Mouse (Mus musculus) thymus, postnatal 0 days (tissue): ENCODE results near the gene Rufy2. TPM values are rescaled to one million over a fixed set of nuclear protein-coding genes. Genes with fewer than 3 reads are reported as not detected.

Experiments
- DNase-seq: peaks from one replicate; pipeline ENCODE4 v3.0.0-alpha.2; 2015; ENCODE audit warnings: low spot score
- polyA plus RNA-seq: library from polyadenylated mRNA; unstranded; fragments of >200 nt; fragmentation: Nextera tagmentation; extraction: Ambion mirVana; gene quantifications from 2 replicates; pipeline ENCODE4 v1.2.1, GENCODE M21; 2015

The Rufy2 gene
- 17.4 and 23.1 TPM in 2 replicates for polyA plus RNA-seq

DNA sequence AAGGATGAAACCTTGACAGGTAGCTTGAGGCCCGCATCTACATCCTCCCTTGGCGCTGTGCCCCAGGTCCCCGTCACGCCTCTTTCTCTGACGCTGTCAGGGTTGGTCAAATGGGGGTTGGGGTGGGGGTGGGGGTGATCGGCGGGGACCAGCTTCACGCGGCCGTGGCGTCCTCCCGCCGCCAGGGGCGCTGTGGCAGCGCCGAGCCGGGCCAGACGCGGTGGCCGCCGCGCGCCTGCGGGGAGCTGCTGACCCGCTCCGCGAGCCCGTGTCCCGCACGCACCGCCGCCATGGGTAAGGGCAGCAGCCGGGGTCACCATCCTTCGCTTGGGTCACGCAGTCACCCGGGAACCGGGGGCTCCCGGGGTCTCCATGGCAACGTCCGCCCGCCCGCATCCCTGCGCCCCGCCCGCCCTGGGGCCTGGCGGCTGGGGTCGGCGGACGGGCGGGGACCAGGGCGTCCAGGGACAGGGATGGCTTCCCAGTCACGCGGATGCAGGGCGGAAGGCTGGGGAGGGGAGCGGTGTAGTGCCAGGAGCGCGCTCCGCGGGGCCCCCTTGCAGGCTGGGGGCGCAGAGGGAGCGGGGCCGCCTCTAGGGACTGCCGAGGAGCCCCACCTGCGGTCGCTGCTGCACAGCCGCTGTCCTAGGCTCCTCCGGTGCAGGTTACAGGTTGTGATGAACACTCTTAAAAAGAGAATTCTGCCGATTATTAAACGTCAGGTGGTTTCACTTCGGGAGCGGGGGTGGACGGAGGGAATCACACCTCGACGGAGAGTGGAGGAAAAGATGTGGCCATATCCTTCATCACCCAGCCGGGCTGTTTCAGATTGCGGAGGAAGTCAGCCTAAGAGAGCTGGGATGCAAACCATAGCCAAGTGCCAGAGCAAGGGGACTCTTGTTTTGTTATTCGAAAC, at the start of gene Rufy2:
Gene Rufy2 (plus strand): TSS at position 185 of the 916 bp plus-strand sequence.
- DNase-seq = peak; percentile 89

DNA sequence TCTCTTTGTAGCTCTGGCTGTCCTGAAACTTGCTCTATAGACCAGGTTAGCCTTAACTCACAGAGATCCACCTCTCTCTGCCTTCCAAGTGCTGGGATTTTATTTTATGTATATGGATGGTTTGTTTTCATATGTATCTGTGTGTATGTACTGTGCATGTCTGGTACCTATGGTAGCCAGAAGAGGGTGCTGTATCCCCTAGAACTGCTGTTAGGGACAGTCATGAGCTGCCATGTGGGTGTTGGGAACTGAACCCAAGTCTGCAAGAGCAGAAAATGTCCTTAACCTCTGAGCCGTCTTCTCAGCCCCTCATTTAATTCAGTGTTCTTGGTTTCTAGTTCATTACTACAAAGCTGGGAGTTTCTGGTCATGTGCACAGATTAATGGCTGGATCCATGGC, 47.6 kb upstream of the Rufy2 start:
- DNase-seq = no peak

DNA sequence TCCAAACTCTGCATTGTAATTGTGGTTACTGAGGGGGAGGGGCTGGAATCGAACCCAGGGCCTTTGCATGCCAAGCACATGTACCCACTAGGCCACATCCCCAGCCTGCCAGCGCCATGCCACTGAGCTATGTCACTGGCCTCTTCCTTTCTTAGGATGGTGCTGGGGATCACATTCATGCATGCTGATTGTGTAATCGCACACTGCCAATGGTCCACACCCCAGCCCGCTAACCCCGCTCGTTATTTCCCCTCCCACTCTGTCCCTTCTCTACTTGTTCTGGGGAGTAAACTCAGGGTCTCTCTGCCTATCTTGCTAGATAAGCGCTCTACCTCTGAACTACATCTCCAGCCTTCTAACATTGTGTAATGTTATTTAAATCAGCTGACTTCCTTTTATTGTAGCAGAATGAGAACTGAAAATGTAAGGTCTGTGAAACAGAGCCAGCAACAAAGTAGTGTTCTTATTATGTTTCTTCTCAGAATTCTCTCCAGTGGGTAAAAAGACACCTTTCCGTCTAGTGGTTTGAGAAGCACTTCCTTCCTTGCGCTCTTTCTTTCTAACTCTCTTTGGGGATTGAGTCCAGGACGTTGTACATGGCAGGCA, 34.9 kb upstream of the Rufy2 start:
- no peak for DNase-seq

DNA sequence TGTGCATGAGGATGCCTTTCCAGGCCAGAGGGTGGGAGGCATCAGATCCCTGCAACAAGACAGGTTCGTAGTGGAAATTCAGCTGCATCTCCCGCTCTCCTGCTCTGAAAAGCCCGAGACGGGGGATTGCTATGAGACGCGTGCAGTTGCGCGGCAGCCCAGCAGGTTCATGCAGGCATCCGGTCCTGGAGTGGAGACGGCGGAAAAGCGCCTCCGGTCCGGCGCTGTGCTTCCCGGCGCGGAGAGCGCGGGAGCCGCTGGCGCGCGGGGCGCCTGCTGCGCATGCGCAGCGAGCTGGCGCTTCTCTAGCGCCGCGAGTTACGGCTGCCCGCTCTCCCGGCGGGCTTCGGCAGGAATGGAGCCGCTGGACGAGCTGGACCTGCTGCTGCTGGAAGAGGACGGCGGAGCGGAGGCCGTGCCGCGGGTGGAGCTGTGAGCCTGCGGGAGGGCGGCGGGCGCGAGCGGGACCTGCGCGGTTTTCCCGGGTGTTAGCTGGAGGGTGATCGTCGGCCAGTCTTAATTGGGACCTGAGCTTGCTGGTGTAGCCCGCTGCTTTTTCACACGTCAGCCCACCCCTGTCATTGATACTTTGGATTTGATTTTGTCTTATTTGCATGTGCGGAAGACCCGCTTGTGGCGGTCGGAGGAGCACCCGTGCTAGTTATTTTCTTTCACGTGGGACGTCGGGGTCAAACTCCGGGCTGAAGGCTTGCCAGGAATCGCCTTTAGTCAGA, 33.1 kb upstream of the Rufy2 start, which contains the start of gene Dna2:
Gene Dna2 (plus strand): TSS at position 289 of the 734 bp plus-strand sequence.
- peak; percentile 88 for DNase-seq

DNA sequence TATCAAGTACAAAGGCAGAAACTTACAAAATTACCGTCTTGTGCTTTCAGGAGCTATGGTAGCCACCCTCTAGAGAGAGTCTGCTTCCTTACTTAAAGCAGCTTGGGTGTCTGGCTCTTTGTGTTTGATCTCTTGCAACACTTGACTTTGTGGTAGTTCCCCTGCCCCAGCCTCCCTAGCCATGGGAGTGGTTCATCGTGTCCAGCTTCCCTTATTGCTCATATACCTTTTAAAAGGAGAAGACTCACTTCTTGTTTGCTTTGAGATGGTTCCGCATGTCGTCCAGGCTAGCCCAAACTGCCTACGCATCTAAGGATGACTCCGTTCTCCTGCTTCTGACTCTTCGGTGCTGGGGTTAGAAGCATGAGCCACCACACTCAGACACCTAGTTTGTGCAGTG, 31.5 kb upstream of the Rufy2 start:
- no peak for DNase-seq

DNA sequence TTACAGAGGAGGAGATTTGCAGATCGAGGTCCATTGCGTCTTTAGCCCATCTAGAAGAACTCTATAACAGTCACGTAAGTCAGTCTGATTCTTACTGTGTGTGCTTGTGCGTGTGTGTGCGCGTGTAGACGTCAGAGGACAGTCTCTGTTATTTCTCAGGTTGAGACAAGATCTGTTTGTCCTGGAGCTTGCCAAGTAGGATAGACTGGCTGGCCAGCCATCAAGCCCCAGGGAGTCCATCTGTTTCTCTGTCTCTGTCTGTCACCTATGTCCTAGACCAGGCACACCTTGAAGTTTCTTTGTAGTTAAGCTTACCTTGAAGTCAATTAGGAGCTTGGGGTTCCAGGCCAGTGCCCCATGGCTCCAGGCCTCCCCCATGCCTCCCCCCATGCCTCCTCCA, 16.1 kb upstream of the Rufy2 start:
- no peak for DNase-seq

DNA sequence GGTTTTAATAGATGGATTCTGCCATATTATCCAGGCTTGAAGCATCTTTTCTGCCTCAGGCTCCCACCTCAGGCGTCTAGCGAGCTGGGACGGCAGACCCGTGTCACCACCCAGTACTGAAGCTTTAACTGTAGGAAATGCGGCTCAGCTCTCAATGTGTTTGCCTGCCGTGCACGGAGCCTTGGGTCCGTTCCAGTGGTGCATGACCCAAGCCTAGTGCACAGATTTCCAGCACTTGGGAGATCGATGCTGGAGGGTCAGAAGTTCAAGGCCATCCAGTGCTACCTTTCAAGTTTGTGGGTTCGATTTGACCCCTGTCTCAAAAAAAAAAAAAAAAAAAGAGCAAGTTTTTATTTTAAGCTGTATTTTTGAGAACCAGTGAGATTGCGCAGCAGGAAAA, 14.2 kb upstream of the Rufy2 start:
- DNase-seq = no peak

DNA sequence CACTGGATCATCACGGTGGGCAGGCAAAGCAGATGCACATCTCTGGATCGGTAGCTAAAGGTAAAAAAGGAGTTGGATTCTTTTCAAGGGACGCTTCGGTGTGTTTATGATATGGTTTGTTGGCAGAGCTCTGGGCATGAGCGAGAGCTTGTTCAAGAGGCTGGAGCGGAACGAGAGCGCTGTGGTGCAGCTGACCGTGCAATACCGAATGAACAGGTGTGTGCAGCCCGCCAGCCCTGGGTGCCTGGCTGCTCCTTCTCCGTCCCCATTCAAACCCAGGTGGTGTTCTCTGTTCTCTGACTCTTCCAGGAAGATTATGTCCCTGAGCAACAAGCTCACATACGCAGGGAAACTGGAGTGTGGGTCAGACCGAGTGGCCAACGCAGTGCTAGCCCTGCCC, 13.7 kb upstream of the Rufy2 start:
- no peak for DNase-seq

DNA sequence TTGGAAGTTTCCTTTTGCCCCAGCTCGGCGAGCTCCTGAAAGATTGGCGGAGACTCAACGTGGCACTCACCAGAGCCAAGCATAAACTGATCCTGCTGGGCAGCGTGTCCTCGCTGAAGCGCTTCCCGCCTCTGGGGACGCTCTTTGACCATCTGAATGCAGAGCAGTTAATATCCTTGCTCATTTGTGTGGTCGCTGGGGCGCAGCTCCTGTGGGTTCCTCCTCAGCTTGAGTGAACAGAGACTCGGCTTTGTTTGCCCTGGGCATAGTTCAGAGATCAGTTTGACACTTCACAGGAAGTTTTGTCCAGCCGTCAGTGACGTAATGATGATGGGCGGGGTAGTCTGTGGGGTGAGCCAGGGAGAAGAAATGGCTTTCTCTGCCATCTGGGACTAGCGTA, 8.2 kb upstream of the Rufy2 start:
- DNase-seq = no peak

DNA sequence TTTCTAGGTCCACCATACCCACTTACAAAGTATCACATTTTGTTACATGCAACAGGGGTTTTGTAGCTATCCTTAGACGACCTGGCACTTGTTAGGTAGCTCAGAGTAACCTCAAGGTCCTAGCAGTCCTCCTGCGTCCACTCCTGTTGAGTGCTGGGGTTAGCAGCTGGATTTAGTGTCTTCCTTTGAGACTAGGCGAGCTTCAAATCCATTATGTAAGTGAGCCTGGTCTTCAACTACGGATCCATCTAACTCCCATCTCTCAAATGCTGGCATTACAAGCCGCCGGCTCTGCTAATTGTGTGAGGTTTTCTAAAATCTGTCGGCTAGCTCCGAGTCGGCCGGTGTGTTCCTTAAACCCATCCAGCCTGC, 370 bp upstream of the Rufy2 start:
- DNase-seq = no peak

DNA sequence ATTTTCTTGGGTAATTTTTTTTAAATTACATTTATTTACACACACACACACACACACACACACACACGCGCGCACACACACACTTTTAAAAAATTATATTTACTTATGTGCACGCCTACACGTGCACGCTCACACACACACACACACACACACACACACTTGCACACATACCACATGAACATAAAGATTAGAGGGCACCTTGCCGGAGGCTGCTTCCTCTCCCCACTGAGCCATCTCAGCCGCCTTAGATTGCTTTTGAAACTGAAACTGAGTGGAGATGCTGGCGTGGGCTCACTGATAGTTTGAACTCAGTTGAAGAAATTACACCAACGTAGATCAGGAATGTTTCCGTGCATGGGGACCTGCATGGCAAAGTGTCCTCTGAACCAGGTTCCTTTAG, 4.0 kb downstream of the Rufy2 start:
- DNase-seq = peak; percentile 38

DNA sequence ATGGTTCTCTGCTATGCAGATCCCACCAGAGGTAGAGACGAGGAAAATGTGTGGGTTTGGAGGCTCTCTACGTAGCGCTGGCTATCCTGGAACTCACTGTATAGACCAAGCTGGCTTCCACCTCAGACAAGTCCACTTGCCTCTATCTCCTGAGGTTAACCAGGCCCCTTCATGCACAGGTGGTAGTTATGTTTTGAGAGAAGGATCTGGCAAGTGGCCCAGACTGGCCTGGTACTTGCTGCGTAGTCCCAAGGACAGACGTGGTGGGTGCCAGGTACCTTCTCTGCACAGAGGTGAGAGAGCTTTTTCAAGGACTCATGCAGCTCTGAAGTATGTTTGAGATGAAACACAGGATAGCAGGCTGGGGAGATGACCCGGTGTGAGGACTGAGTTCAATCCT, 4.5 kb downstream of the Rufy2 start:
- no peak for DNase-seq

DNA sequence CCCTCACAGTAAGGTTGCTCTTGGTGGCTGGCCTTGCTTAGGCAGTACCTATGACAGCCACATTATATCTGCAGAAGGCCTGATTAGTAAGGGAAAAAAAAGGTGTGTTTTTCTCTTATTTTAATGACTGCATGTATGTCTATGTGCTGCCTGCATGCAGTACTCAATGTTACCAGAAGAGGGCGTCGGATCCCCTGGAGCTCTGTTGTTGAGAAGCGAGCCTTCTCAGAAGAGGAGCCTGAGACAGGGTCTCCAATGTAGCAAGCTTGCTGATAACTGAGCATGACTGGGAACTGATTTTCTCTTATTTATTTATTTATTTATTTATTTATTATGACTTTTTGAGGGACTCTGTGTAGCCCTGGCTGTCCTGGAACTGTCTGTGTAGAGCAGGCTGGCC, 7.3 kb downstream of the Rufy2 start:
- DNase-seq = peak; percentile 45

DNA sequence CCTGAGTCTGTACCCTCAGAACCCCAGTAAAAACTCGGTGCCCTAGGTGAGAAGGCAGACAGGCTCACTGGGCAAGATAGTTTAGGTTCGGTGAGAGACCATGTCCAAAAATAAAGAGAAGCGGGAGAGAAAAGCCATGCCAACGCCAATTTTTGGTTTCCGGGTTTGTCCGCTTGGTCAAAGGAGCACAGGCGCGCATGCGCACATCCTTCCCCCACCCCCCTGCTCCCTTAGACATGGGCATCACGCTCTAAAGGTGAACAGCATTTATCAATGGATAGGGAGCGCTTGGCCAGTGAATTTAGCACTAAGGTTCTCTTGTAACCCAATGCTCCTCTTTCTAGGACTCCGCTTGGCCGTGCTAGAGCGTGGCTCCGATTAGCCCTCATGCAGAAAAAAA, 10.6 kb downstream of the Rufy2 start:
- no peak for DNase-seq

DNA sequence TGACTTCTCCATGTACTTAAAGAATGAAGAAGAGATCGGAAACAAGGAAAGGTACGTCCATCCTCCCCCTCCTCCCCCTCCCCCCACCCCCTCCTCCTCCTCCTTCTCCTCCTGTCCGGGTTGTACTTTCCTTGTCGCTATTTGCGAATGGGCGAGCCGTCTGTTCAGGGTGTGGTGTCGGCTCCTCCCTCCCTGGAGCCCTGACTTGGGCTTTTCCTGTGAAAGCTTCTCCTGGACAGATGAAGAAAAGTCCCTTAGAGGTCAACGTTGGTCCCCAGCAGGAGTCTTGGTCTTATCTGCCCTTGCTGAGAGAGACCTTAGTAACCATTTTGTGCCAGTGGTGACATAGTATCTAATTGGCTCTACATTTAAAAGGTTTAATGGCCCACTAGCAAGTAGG, 14.0 kb downstream of the Rufy2 start:
- no peak for DNase-seq

DNA sequence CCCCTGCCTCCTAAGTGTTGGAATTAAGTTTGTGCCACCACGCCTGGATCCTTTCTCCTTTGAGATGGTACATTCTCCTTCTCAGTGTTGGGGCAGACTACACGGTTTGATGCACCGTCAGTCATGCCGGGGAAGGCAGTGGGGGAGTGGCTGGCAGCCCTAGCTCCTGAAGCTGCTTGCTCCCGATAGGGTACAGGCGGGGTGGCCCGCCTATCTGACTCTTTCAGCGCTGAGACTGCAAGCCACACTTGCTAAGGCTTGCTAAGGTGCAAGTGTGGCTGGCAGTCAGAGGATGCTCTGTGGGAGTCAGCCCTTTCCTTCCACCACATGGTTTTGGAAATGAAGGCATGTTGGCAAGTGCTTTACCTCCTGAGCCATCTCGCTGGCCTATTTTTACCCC, 20.6 kb downstream of the Rufy2 start:
- DNase-seq = no peak

DNA sequence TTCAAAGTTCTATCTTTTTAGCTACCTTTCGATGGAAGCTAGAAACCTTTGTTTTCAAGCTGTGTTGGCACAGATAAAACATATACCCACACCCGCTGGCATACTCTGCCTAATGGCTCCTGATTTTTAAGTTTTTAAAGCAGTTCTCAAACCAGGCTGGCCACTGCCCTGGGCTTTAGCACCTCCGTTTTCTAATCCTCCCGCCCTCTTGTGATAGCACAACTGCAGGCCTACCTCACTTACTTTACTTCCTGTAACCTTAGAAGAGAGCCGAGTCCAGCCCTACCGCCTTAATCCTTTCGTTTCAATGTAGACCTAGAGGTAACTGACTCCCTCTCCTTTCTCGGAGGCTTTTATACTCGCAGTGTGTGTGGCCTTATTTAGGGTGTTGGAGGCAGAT, 23.2 kb downstream of the Rufy2 start:
- no peak for DNase-seq

DNA sequence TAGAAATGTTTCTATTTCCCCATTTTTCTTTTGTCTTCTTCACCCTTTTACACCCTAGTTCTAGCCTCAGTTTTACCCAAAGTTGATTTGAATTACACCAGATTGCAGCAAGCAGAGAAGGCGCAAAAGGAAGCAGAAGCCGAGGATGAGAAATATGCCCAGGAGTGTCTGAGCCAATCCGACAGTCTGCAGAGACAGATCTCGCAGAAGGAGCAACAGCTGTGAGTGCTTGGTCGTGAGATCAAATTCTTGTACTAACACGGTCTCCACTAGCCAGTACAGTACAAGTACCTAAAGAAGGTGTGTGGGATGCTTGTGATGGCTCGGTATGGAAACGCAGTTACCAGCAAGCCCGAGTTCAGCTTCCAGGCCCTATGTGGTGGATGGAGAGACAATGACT, 24.5 kb downstream of the Rufy2 start:
- no peak for DNase-seq

DNA sequence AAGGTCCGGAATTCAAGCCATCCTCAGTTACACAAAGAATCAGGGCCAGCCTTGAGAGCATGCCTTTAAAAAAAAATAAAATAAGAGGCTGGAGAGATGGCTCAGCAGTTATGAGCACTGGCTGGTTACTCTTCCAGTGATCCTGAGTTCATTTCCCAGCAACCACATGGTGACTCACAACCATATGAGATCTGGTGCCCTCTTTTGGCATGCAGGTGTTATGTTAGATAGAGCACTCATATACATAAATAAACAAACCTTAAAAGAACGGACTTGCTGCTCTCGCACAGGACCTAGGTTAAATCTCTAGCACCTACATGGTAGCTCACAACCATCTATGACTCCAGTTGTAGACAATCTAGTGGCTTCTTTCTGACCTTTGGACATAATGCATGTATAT, 28.2 kb downstream of the Rufy2 start:
- no peak for DNase-seq

DNA sequence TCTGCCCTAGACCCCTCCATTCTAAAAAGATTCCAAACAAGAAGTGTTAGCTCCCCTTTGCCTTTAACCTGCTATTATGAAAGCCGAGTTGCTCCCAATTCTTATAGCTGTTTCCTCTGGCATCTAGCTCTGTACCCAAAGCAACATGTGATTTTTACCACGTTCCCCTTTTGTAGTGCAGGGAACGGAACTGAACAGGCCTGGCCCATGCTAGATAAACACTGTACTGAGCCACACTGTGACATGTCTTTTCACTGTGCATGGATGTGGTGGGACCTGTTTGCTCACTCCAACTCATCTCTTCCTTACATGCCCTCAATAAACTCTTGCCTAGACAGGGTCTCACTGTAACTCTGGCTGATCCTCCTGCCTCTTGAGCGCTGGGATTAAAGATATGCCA, 30.2 kb downstream of the Rufy2 start:
- no peak for DNase-seq

DNA sequence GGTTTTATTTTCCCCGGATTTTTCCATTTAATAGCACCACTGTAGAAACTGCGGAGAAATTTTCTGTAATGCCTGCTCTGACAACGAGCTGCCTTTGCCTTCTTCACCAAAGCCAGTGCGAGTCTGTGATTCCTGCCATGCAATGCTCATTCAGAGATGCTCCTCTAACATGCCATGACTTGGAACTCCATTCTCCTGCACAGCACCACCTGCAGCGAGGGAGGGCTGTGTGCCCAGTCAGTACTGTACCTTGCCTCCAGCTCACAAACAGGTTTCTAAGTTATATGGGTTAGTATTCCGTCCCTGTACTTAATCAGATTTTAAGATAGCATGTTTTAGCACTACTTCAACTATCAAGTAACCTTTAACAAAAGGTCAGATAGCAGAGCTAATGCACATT, 31.5 kb downstream of the Rufy2 start:
- no peak for DNase-seq

DNA sequence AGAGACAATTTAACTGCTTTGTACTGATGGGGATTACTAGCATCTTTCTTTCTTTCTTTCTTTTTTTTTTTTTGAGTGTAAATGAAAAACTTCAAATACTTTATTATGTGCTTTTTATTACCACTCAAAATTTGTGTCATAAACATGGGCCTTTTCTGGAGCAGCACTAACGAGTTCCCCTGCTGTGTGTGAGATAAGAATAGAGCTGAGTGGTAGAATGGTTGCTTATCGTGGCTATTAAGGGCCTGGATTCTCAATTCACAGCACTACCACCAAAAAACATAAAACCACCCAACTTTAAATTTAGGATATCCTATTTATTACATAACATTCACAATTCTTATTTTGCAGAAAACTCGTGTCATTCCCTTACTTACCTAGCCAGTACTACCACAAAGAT, 33.5 kb downstream of the Rufy2 start:
- no peak for DNase-seq
